Mouse (Mus musculus): ENCODE measurements around the gene Gm5868. TPM values are rescaled to one million over a fixed set of nuclear protein-coding genes. Genes with fewer than 3 reads are reported as not detected.

The Gm5868 gene
- not detected in 2 replicates for total RNA-seq (2012; rRNA removed)
- total RNA-seq (2014; rRNA removed): not detected in 2 replicates
- not detected in 2 replicates for polyA plus RNA-seq (2012; ENCODE audit: insufficient read length, low read depth)

GRCm38 (mm10) chr5:72587192-72587681, at the start of gene Gm5868:
Gene Gm5868, minus strand, starts transcription at chr5:72587551.
- Histone ChIP-seq H3K79me2 (replicated peaks; ENCODE audit: control insufficient read depth, extremely low read depth, insufficient read depth, poor library complexity, severe bottlenecking) (no peaks in the 10 kb centered on the region), H3K4me2 (ENCODE audit: insufficient read depth, low read depth, poor library complexity, severe bottlenecking) (no peak within 1 kb of the TSS), H3K27ac (ENCODE audit: insufficient read depth, low read depth) (no peak within 1 kb of the TSS), H3K9me3 (replicated peaks; ENCODE audit: low read length) (no peaks in the 10 kb centered on the region), H3K4me1 (ENCODE audit: control insufficient read depth in 1 of 2, insufficient read depth in 2 of 2) (peaks cover 0 to 7% of the 10 kb centered on the region in 2 experiments; a peak in 2 of 4 replicates), H3K9ac (ENCODE audit: insufficient read depth, low read depth) (no peak within 1 kb of the TSS), H3K4me3 (replicated peaks in 1 of 3; ENCODE audit: low read depth in 2 of 3, low read length in 2 of 3, poor library complexity in 1 of 3) (peak within 1 kb of the TSS in 1 of 3 experiments; percentile 7), H3K27me3 (replicated peaks) (no peaks in the 10 kb centered on the region), H3K36me3 (replicated peaks in 1 of 2; ENCODE audit: control insufficient read depth in 1 of 2, insufficient read depth in 1 of 2, low read length in 1 of 2) (no peaks in the 10 kb centered on the region)
- no peak for TF ChIP-seq MAFK (IDR thresholded peaks at IDR 0.05; ENCODE audit: insufficient replicate concordance, low read length)
- TF ChIP-seq MAX (IDR thresholded peaks at IDR 0.05; ENCODE audit: low read length): no peak
- TF ChIP-seq GABPA (IDR thresholded peaks at IDR 0.05; ENCODE audit: insufficient replicate concordance, low read depth, low read length): no peak
- TF ChIP-seq POLR2AphosphoS2 (IDR thresholded peaks at IDR 0.05; ENCODE audit: low read depth, low read length): no peak
- no peak for TF ChIP-seq HCFC1 (IDR thresholded peaks at IDR 0.05; ENCODE audit: low read depth, low read length)
- no peak for TF ChIP-seq ZC3H11A (IDR thresholded peaks at IDR 0.05; ENCODE audit: low read depth, low read length)
- no peak for TF ChIP-seq SMC3 (IDR thresholded peaks at IDR 0.05; ENCODE audit: low read depth, low read length)
- no peak for DNase-seq (ENCODE audit: extremely low read depth)
- dilution Hi-C loops (cut with MboI; ENCODE audit: extremely low pct_ligation_motif_present, extremely low pct_unique_long_range_greater_than_20kb, low sequenced_read_pairs): no loop called here
- in situ Hi-C loops (cut with MboI; ENCODE audit: low pct_ligation_motif_present, low pct_unique_long_range_greater_than_20kb, low sequenced_read_pairs): no loop called here

- no peaks in the 10 kb centered on the region for H3K79me2 ChIP-seq (replicated peaks; ENCODE audit: control insufficient read depth, extremely low read depth, insufficient read depth, poor library complexity, severe bottlenecking)
- H3K36me3 ChIP-seq (replicated peaks in 1 of 2; ENCODE audit: control insufficient read depth in 1 of 2, insufficient read depth in 1 of 2, low read length in 1 of 2): no peaks in the 10 kb centered on the region
- no peak overlapping the region for H3K4me3 ChIP-seq (replicated peaks in 1 of 3; ENCODE audit: low read depth in 2 of 3, low read length in 2 of 3, poor library complexity in 1 of 3)
- H3K9ac ChIP-seq (ENCODE audit: insufficient read depth, low read depth): no peak overlapping the region
- H3K27me3 ChIP-seq (replicated peaks): no peaks in the 10 kb centered on the region
- peak; percentile 36; the same call in 1 of the 2 replicates for TF ChIP-seq IRF4 (IDR thresholded peaks at IDR 0.05; ENCODE audit: low read depth, low read length)
- no peak for TF ChIP-seq MEF2A (IDR thresholded peaks at IDR 0.05; ENCODE audit: borderline replicate concordance, low read depth, low read length)
- H3K9me3 ChIP-seq (replicated peaks; ENCODE audit: low read length): no peaks in the 10 kb centered on the region
- in situ Hi-C loops (cut with MboI; ENCODE audit: low pct_ligation_motif_present, low pct_unique_long_range_greater_than_20kb, low sequenced_read_pairs) (no loop called here), dilution Hi-C loops (cut with MboI; ENCODE audit: extremely low pct_ligation_motif_present, extremely low pct_unique_long_range_greater_than_20kb, low sequenced_read_pairs) (no loop called here)
- no peak overlapping the region for H3K27ac ChIP-seq (ENCODE audit: insufficient read depth, low read depth)
- H3K4me2 ChIP-seq (ENCODE audit: insufficient read depth, low read depth, poor library complexity, severe bottlenecking): no peak overlapping the region; the same call in 1 of the 2 replicates
- H3K4me1 ChIP-seq (ENCODE audit: control insufficient read depth in 1 of 2, insufficient read depth in 2 of 2): peaks cover 11 to 20% of the 10 kb centered on the region in 2 experiments
- no peak for DNase-seq (ENCODE audit: extremely low read depth)
These were observed 49.2 kb upstream of the Gm5868 start for GRCm38 (mm10) chr5:72636576-72636975.

- no peak overlapping the region for H3K4me3 ChIP-seq (replicated peaks in 1 of 3; ENCODE audit: low read depth in 2 of 3, low read length in 2 of 3, poor library complexity in 1 of 3)
- no peaks in the 10 kb centered on the region for H3K79me2 ChIP-seq (replicated peaks; ENCODE audit: control insufficient read depth, extremely low read depth, insufficient read depth, poor library complexity, severe bottlenecking)
- no peak overlapping the region for H3K9ac ChIP-seq (ENCODE audit: insufficient read depth, low read depth)
- no peaks in the 10 kb centered on the region for H3K27me3 ChIP-seq (replicated peaks)
- in situ Hi-C loops (cut with MboI; ENCODE audit: low pct_ligation_motif_present, low pct_unique_long_range_greater_than_20kb, low sequenced_read_pairs): no loop called here
- peaks cover 11 to 20% of the 10 kb centered on the region in 2 experiments for H3K4me1 ChIP-seq (ENCODE audit: control insufficient read depth in 1 of 2, insufficient read depth in 2 of 2)
- peak; percentile 45 for DNase-seq (ENCODE audit: extremely low read depth)
- H3K36me3 ChIP-seq (replicated peaks in 1 of 2; ENCODE audit: control insufficient read depth in 1 of 2, insufficient read depth in 1 of 2, low read length in 1 of 2): no peaks in the 10 kb centered on the region
- no peak overlapping the region; the same call in 1 of the 2 replicates for H3K4me2 ChIP-seq (ENCODE audit: insufficient read depth, low read depth, poor library complexity, severe bottlenecking)
- H3K27ac ChIP-seq (ENCODE audit: insufficient read depth, low read depth): no peak overlapping the region
- dilution Hi-C loops (cut with MboI; ENCODE audit: extremely low pct_ligation_motif_present, extremely low pct_unique_long_range_greater_than_20kb, low sequenced_read_pairs): no loop called here
- H3K9me3 ChIP-seq (replicated peaks; ENCODE audit: low read length): no peaks in the 10 kb centered on the region
- no peak for TF ChIP-seq TCF12 (IDR thresholded peaks at IDR 0.05; ENCODE audit: low read depth, low read length)
- TF ChIP-seq CHD2 (IDR thresholded peaks at IDR 0.05; ENCODE audit: low read length): no peak
- TF ChIP-seq GABPA (IDR thresholded peaks at IDR 0.05; ENCODE audit: insufficient replicate concordance, low read depth, low read length): no peak
- 0 out of 2 replicates have a peak, but pooled peaks have one; percentile 25 for TF ChIP-seq ETS1 (conservative IDR thresholded peaks at IDR 0.05; ENCODE audit: low read depth, low read length)
- no peak for TF ChIP-seq USF1 (IDR thresholded peaks at IDR 0.05; ENCODE audit: low read depth, low read length)
- no peak for TF ChIP-seq MAFK (IDR thresholded peaks at IDR 0.05; ENCODE audit: insufficient replicate concordance, low read length)
- TF ChIP-seq HCFC1 (IDR thresholded peaks at IDR 0.05; ENCODE audit: low read depth, low read length): no peak
- TF ChIP-seq SMC3 (IDR thresholded peaks at IDR 0.05; ENCODE audit: low read depth, low read length): no peak
- TF ChIP-seq MYC (IDR thresholded peaks at IDR 0.05; ENCODE audit: low read depth, low read length): no peak
- TF ChIP-seq BHLHE40 (IDR thresholded peaks at IDR 0.05; ENCODE audit: low read depth, low read length): 0 out of 2 replicates have a peak, but pooled peaks have one; percentile 2
- no peak for TF ChIP-seq NELFE (IDR thresholded peaks at IDR 0.05; ENCODE audit: low read depth, low read length)
- TF ChIP-seq RAD21 (IDR thresholded peaks at IDR 0.05; ENCODE audit: low read depth, low read length): no peak
- no peak for TF ChIP-seq TBP (conservative IDR thresholded peaks at IDR 0.05; ENCODE audit: low read depth, low read length)
- no peak; the same call in 1 of the 2 replicates for TF ChIP-seq EP300 (IDR thresholded peaks at IDR 0.05; ENCODE audit: low read length)
- TF ChIP-seq MEF2A (IDR thresholded peaks at IDR 0.05; ENCODE audit: borderline replicate concordance, low read depth, low read length): no peak
- no peak for TF ChIP-seq JUND (conservative IDR thresholded peaks at IDR 0.05; ENCODE audit: low read depth, low read length)
These were observed 48.8 kb upstream of the Gm5868 start for GRCm38 (mm10) chr5:72636122-72636521.
